Mouse (Mus musculus) myocyte (in vitro differentiated cells): ENCODE data around the gene Gm10974. TPM values are rescaled to one million over a fixed set of nuclear protein-coding genes. Genes with fewer than 3 reads are reported as not detected.
A peak's percentile ranks its signal among the peaks of the same experiment; 100 is the strongest.

ENCODE experiments used
- H3K27me3 ChIP-seq: one replicate; pipeline ENCODE4 v1.6.1; 2011; ENCODE audit not compliant: control insufficient read depth, insufficient read depth, insufficient read length
- H3K36me3 ChIP-seq: one replicate; pipeline ENCODE4 v1.6.1; 2011; ENCODE audit not compliant: control insufficient read depth, insufficient read depth
- H3K4me2 ChIP-seq: one replicate; pipeline ENCODE4 v1.6.1; 2011; ENCODE audit warnings: low read depth, control low read depth
- H3K4me3 ChIP-seq: one replicate; pipeline ENCODE4 v1.5.1; 2011; ENCODE audit warnings: mild to moderate bottlenecking, control low read depth, moderate library complexity
- H3K79me2 ChIP-seq: one replicate; pipeline ENCODE4 v1.6.1; 2011; ENCODE audit not compliant: control insufficient read depth, insufficient read depth
- H3ac ChIP-seq: one replicate; pipeline ENCODE4 v1.6.1; 2011; ENCODE audit not compliant: control insufficient read depth, insufficient read length
- CEBPB ChIP-seq: IDR thresholded peaks from 2 replicates; pipeline ENCODE4 v1.6.1; 2011; ENCODE audit warnings: mild to moderate bottlenecking, moderate library complexity; ENCODE audit not compliant: poor library complexity, insufficient read depth, severe bottlenecking
- E2F4 ChIP-seq: IDR thresholded peaks from one replicate; pipeline ENCODE4 v1.6.1; 2011; ENCODE audit warnings: mild to moderate bottlenecking, control low read depth, moderate library complexity; ENCODE audit not compliant: insufficient read depth
- MAX ChIP-seq: IDR thresholded peaks from one replicate; pipeline ENCODE4 v1.6.1; 2011; ENCODE audit warnings: low read depth, mild to moderate bottlenecking, control low read depth
- MYOD1 ChIP-seq, 3 experiments: IDR thresholded peaks; one replicate each; pipeline ENCODE4 v1.6.1; 2011; ENCODE audit warnings: control low read depth in 2 of 3, low read depth in 2 of 3, mild to moderate bottlenecking in 2 of 3, moderate library complexity in 1 of 3; ENCODE audit not compliant: insufficient read length in 2 of 3, control insufficient read depth in 1 of 3
- MYOG ChIP-seq, 3 experiments: IDR thresholded peaks; one replicate each; pipeline ENCODE4 v1.6.1; 2011; ENCODE audit warnings: control low read depth in 2 of 3, low read depth in 2 of 3, mild to moderate bottlenecking in 2 of 3; ENCODE audit not compliant: insufficient read length in 2 of 3, control insufficient read depth in 1 of 3, insufficient read depth in 1 of 3
- POLR2A ChIP-seq: IDR thresholded peaks from one replicate; pipeline ENCODE4 v1.6.1; 2011; ENCODE audit warnings: low read depth, mild to moderate bottlenecking, control low read depth, moderate library complexity; ENCODE audit not compliant: insufficient read length
- POLR2AphosphoS2 ChIP-seq: IDR thresholded peaks from one replicate; pipeline ENCODE4 v1.6.1; 2011; ENCODE audit warnings: low read depth, control low read depth; ENCODE audit not compliant: insufficient read length
- REST ChIP-seq: IDR thresholded peaks from one replicate; pipeline ENCODE4 v1.6.1; 2011; ENCODE audit warnings: mild to moderate bottlenecking, control low read depth, moderate library complexity; ENCODE audit not compliant: insufficient read depth, insufficient read length
- SRF ChIP-seq: IDR thresholded peaks from one replicate; pipeline ENCODE4 v1.6.1; 2011; ENCODE audit warnings: low read depth; ENCODE audit not compliant: control insufficient read depth, insufficient read length
- TCF12 ChIP-seq: IDR thresholded peaks from one replicate; pipeline ENCODE4 v1.6.1; 2011; ENCODE audit warnings: mild to moderate bottlenecking, control low read depth; ENCODE audit not compliant: poor library complexity, insufficient read depth, severe bottlenecking
- TCF3 ChIP-seq: IDR thresholded peaks from one replicate; pipeline ENCODE4 v1.6.1; 2011; ENCODE audit warnings: low read depth, control low read depth; ENCODE audit not compliant: insufficient read length
- USF1 ChIP-seq: IDR thresholded peaks from one replicate; pipeline ENCODE4 v1.6.1; 2011; ENCODE audit warnings: low read depth, mild to moderate bottlenecking, control low read depth, moderate library complexity
- polyA plus RNA-seq: library from polyadenylated mRNA; unstranded; fragments of >200 nt; fragmentation: generic; extraction: Trizol; gene quantifications from one replicate; pipeline ENCODE4 v1.2.1, GENCODE M21; 2012; ENCODE audit warnings: missing spikeins

Gene Gm10974
- polyA plus RNA-seq, 1 experiment, result not detected

DNA sequence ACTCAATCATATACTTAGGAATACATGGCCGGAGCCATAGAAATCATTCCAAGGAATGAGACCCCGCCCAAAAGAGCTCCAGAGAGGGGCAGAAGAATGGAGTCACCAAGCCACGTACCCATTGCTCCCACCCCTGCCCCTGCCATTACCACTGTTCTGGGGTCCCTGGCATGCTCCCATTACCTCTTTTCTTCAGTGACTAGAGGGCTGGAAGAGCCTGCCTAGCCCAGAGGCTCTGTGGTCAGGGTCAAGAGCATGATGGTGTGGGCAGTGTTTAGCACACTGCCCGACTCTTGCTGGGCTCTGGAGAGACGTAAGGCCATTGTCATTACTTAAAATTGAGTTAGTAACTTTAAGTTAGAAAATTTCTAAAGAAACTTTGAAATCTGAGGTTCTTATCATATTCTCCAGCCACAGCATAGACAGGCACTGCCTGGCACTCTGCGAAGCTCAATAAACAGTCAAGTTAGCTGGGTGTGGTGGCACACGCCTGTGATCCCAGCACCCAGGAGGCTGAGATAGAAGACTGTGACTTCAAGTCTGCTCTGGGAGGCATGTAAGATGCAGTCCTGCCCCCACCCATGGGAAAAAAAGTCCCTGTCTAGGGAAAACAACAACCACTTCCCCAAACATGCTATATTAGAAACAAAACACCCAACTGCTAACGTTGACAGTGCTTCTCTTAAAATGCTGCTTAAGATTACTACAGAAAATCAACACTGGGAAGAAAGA is 9.7 kb upstream of the Gm10974 start:
- Histone ChIP-seq H3K79me2 (peaks cover 72% of the 10 kb centered on the region), H3K27me3 (no peaks in the 10 kb centered on the region), H3ac (no peak overlapping the region), H3K4me2 (no peak overlapping the region), H3K36me3 (peaks cover 7% of the 10 kb centered on the region), H3K4me3 (no peak overlapping the region)
- TF ChIP-seq MYOG (IDR thresholded peaks at IDR 0.05; ENCODE audit: control insufficient read depth in 1 of 3, insufficient read depth in 1 of 3, insufficient read length in 2 of 3, low read depth in 2 of 3) (no peak), USF1 (no peak), SRF (no peak), REST (no peak), MYOD1 (IDR thresholded peaks at IDR 0.05; ENCODE audit: control insufficient read depth in 1 of 3, insufficient read length in 2 of 3, low read depth in 2 of 3) (no peak)

DNA sequence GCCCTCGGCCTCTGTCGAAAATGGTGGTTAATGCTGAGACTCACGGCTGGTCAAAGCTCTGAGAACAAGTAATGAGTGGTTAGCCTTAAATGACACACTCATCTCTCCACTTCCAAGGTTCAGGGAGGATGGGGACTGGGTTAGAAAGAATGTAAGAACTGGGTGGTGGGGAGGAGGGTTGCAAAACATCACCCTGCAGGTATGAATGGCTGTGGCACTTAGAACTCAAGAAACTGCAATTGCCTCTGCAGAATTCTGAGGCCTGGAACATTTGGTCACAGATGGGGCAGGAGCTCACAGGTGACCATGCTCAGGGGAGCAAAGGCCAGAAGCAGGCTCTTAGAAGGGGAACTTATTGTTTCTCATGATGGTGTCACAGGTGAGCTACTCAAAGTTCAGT is 7.2 kb upstream of the Gm10974 start:
- Histone ChIP-seq H3K27me3 (no peaks in the 10 kb centered on the region), H3K36me3 (peaks cover 8% of the 10 kb centered on the region), H3K4me3 (no peak overlapping the region), H3K79me2 (peaks cover 56% of the 10 kb centered on the region), H3ac (no peak overlapping the region), H3K4me2 (no peak overlapping the region)
- TF ChIP-seq POLR2AphosphoS2, result no peak
- no peak for TF ChIP-seq MYOD1 (IDR thresholded peaks at IDR 0.05; ENCODE audit: control insufficient read depth in 1 of 3, insufficient read length in 2 of 3, low read depth in 2 of 3)
- no peak for TF ChIP-seq USF1
- TF ChIP-seq CEBPB, result no peak
- TF ChIP-seq TCF3, result no peak
- TF ChIP-seq TCF12, result no peak
- no peak for TF ChIP-seq E2F4
- no peak for TF ChIP-seq MAX
- no peak for TF ChIP-seq REST
- TF ChIP-seq POLR2A, result no peak
- no peak for TF ChIP-seq SRF
- TF ChIP-seq MYOG (IDR thresholded peaks at IDR 0.05; ENCODE audit: control insufficient read depth in 1 of 3, insufficient read depth in 1 of 3, insufficient read length in 2 of 3, low read depth in 2 of 3), result no peak

DNA sequence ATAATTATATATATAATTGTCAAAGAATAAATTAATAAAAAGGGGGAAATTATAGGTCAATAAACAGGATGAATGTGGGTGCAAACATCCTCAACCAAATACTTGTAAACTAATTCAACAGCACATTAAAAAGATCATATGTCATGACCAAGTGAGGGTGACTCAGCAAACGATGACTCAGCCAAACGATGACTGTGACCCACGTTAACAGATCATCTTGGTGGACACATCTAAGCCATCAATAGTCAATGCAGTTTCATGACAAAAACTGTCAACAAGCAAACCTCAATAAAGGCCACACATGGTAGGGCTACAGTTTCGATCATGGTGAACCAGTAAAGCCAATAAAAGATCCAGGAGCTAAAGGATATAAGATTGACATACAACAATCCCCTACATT is 6.7 kb upstream of the Gm10974 start:
- H3K79me2 ChIP-seq, result peaks cover 56% of the 10 kb centered on the region
- peaks cover 12% of the 10 kb centered on the region for H3K36me3 ChIP-seq
- TF ChIP-seq MAX (no peak), E2F4 (no peak)
- H3K4me3 ChIP-seq, result no peak overlapping the region
- H3K4me2 ChIP-seq, result peak overlapping the region; percentile 24
- H3K27me3 ChIP-seq, result no peaks in the 10 kb centered on the region
- H3ac ChIP-seq, result no peak overlapping the region

GRCm38 (mm10) chr7:66364491-66364890 is 1.2 kb upstream of the Gm10974 start:
- TF ChIP-seq MYOG (IDR thresholded peaks at IDR 0.05; ENCODE audit: control insufficient read depth in 1 of 3, insufficient read depth in 1 of 3, insufficient read length in 2 of 3, low read depth in 2 of 3) (no peak), POLR2A (no peak), POLR2AphosphoS2 (no peak), MYOD1 (IDR thresholded peaks at IDR 0.05; ENCODE audit: control insufficient read depth in 1 of 3, insufficient read length in 2 of 3, low read depth in 2 of 3) (no peak)
- Histone ChIP-seq H3K79me2 (peaks cover 34% of the 10 kb centered on the region), H3K4me2 (no peak overlapping the region), H3ac (no peak overlapping the region), H3K36me3 (peaks cover 11% of the 10 kb centered on the region), H3K4me3 (no peak overlapping the region), H3K27me3 (no peaks in the 10 kb centered on the region)

- no peak for TF ChIP-seq E2F4
- TF ChIP-seq REST, result no peak
- TF ChIP-seq TCF12, result no peak
- TF ChIP-seq MAX, result no peak
- TF ChIP-seq TCF3, result no peak
- TF ChIP-seq SRF, result no peak
- TF ChIP-seq MYOD1 (IDR thresholded peaks at IDR 0.05; ENCODE audit: control insufficient read depth in 1 of 3, insufficient read length in 2 of 3, low read depth in 2 of 3), result no peak
- no peak for TF ChIP-seq MYOG (IDR thresholded peaks at IDR 0.05; ENCODE audit: control insufficient read depth in 1 of 3, insufficient read depth in 1 of 3, insufficient read length in 2 of 3, low read depth in 2 of 3)
Observed at GRCm38 (mm10) chr7:66365411-66365810, 294 bp upstream of the Gm10974 start.

More at GRCm38 (mm10) chr7:66365411-66365810, 294 bp upstream of the Gm10974 start:
- Histone ChIP-seq H3K4me3 (no peak overlapping the region), H3K4me2 (peak overlapping the region; percentile 72), H3K27me3 (no peaks in the 10 kb centered on the region), H3K79me2 (peaks cover 34% of the 10 kb centered on the region), H3ac (no peak overlapping the region), H3K36me3 (peaks cover 5% of the 10 kb centered on the region)
